Mouse (Mus musculus): ENCODE results near the gene Vps18. TPM values are rescaled to one million over a fixed set of nuclear protein-coding genes. Genes with fewer than 3 reads are reported as not detected.

Vps18 gene
- 25.5 and 27.4 TPM in 2 replicates for polyA plus RNA-seq (2016; fragmentation: Nextera tagmentation; extraction: Ambion mirVana)

GRCm38 (mm10) chr2:119288270-119288882 is at the start of gene Vps18:
TSS of gene Vps18 (plus strand) at chr2:119288740.
- Histone ChIP-seq H3K4me2 (peak within 1 kb of the TSS; percentile 93), H3K27me3 (peaks cover 5% of the 10 kb centered on the region; the same call in 1 of the 2 replicates), H3K27ac (peak within 1 kb of the TSS; percentile 50; the same call in 1 of the 2 replicates), H3K36me3 (replicated peaks) (peaks cover 23% of the 10 kb centered on the region), H3K4me1 (peaks cover 20% of the 10 kb centered on the region), H3K9me3 (no peaks in the 10 kb centered on the region), H3K9ac (peak within 1 kb of the TSS; percentile 79), H3K4me3 (replicated peaks) (peak within 1 kb of the TSS; percentile 68)
- WGBS, result 1% methylated on average over 31 of the region's 31 CpGs
- peak; percentile 95 for ATAC-seq (ENCODE audit: low FRiP score)

GRCm38 (mm10) chr2:119240075-119240818 is 48.3 kb upstream of the Vps18 start:
- H3K4me1 ChIP-seq, result peaks cover 14% of the 10 kb centered on the region
- ATAC-seq (ENCODE audit: low FRiP score), result no peak
- H3K27me3 ChIP-seq, result peaks cover 57% of the 10 kb centered on the region
- no peak overlapping the region for H3K4me3 ChIP-seq (replicated peaks)
- no peaks in the 10 kb centered on the region for H3K36me3 ChIP-seq (replicated peaks)
- H3K9ac ChIP-seq, result no peak overlapping the region
- H3K4me2 ChIP-seq, result no peak overlapping the region
- WGBS, result 57% methylated on average over 4 of the region's 4 CpGs
- H3K9me3 ChIP-seq, result no peaks in the 10 kb centered on the region
- H3K27ac ChIP-seq, result no peak overlapping the region

- H3K4me3 ChIP-seq (replicated peaks), result no peak overlapping the region
- no peaks in the 10 kb centered on the region for H3K36me3 ChIP-seq (replicated peaks)
- no peaks in the 10 kb centered on the region for H3K9me3 ChIP-seq
- no peak overlapping the region for H3K4me2 ChIP-seq
- 89% methylated on average over 4 of the region's 4 CpGs for WGBS
- no peak overlapping the region for H3K9ac ChIP-seq
- H3K27ac ChIP-seq, result no peak overlapping the region
- H3K27me3 ChIP-seq, result peaks cover 52% of the 10 kb centered on the region
- peaks cover 14% of the 10 kb centered on the region for H3K4me1 ChIP-seq
- ATAC-seq (ENCODE audit: low FRiP score), result no peak
Measured at GRCm38 (mm10) chr2:119240819-119241186, 47.7 kb upstream of the Vps18 start.

- Histone ChIP-seq H3K9ac (no peak overlapping the region), H3K27me3 (peaks cover 34% of the 10 kb centered on the region), H3K27ac (no peak overlapping the region), H3K4me1 (peaks cover 6% of the 10 kb centered on the region), H3K9me3 (no peaks in the 10 kb centered on the region), H3K4me2 (no peak overlapping the region), H3K4me3 (replicated peaks) (no peak overlapping the region), H3K36me3 (replicated peaks) (no peaks in the 10 kb centered on the region)
- ATAC-seq (ENCODE audit: low FRiP score), result no peak
- WGBS, result 87% methylated on average over 9 of the region's 9 CpGs
Measured at GRCm38 (mm10) chr2:119242548-119242947, 46.0 kb upstream of the Vps18 start.

GRCm38 (mm10) chr2:119245246-119245645 is 43.3 kb upstream of the Vps18 start:
- Histone ChIP-seq H3K4me1 (no peaks in the 10 kb centered on the region), H3K27me3 (peaks cover 23% of the 10 kb centered on the region), H3K27ac (no peak overlapping the region), H3K4me2 (no peak overlapping the region), H3K4me3 (replicated peaks) (no peak overlapping the region), H3K36me3 (replicated peaks) (no peaks in the 10 kb centered on the region), H3K9ac (no peak overlapping the region), H3K9me3 (no peaks in the 10 kb centered on the region)
- no peak for ATAC-seq (ENCODE audit: low FRiP score)
- 86% methylated on average over 7 of the region's 7 CpGs for WGBS

- H3K27me3 ChIP-seq, result peaks cover 19% of the 10 kb centered on the region
- H3K4me2 ChIP-seq, result no peak overlapping the region
- 81% methylated on average over 9 of the region's 9 CpGs for WGBS
- H3K36me3 ChIP-seq (replicated peaks), result no peaks in the 10 kb centered on the region
- no peak overlapping the region for H3K9ac ChIP-seq
- H3K4me3 ChIP-seq (replicated peaks), result no peak overlapping the region
- no peak for ATAC-seq (ENCODE audit: low FRiP score)
- no peak overlapping the region for H3K27ac ChIP-seq
- H3K9me3 ChIP-seq, result no peaks in the 10 kb centered on the region
- H3K4me1 ChIP-seq, result peaks cover 4% of the 10 kb centered on the region; the same call in 1 of the 2 replicates
Measured at GRCm38 (mm10) chr2:119247904-119248303, 40.6 kb upstream of the Vps18 start.

GRCm38 (mm10) chr2:119249592-119250061 is 38.9 kb upstream of the Vps18 start:
- Histone ChIP-seq H3K27me3 (peaks cover 25% of the 10 kb centered on the region), H3K9ac (no peak overlapping the region), H3K36me3 (replicated peaks) (no peaks in the 10 kb centered on the region), H3K4me2 (no peak overlapping the region), H3K4me3 (replicated peaks) (no peak overlapping the region), H3K27ac (no peak overlapping the region), H3K4me1 (peaks cover 4% of the 10 kb centered on the region; the same call in 1 of the 2 replicates), H3K9me3 (no peaks in the 10 kb centered on the region)
- ATAC-seq (ENCODE audit: low FRiP score), result no peak
- WGBS, result 89% methylated on average over 4 of the region's 4 CpGs

GRCm38 (mm10) chr2:119250377-119250776 is 38.2 kb upstream of the Vps18 start:
- Histone ChIP-seq H3K9me3 (no peaks in the 10 kb centered on the region), H3K27me3 (peaks cover 33% of the 10 kb centered on the region), H3K36me3 (replicated peaks) (no peaks in the 10 kb centered on the region), H3K4me1 (peaks cover 4% of the 10 kb centered on the region; the same call in 1 of the 2 replicates), H3K9ac (no peak overlapping the region), H3K27ac (no peak overlapping the region), H3K4me3 (replicated peaks) (no peak overlapping the region), H3K4me2 (no peak overlapping the region)
- WGBS, result 64% methylated on average over 5 of the region's 5 CpGs
- peak; percentile 11; the same call in 1 of the 2 replicates for ATAC-seq (ENCODE audit: low FRiP score)

GRCm38 (mm10) chr2:119250826-119251478 is 37.6 kb upstream of the Vps18 start:
- H3K4me2 ChIP-seq, result 0 out of 2 replicates have a peak overlapping the region, but pooled peaks have one; percentile 6
- H3K27me3 ChIP-seq, result peaks cover 34% of the 10 kb centered on the region
- WGBS, result 17% methylated on average over 11 of the region's 11 CpGs
- no peaks in the 10 kb centered on the region for H3K36me3 ChIP-seq (replicated peaks)
- H3K27ac ChIP-seq, result no peak overlapping the region
- H3K9me3 ChIP-seq, result no peaks in the 10 kb centered on the region
- peaks cover 4% of the 10 kb centered on the region; the same call in 1 of the 2 replicates for H3K4me1 ChIP-seq
- ATAC-seq (ENCODE audit: low FRiP score), result peak; percentile 69
- no peak overlapping the region for H3K4me3 ChIP-seq (replicated peaks)
- H3K9ac ChIP-seq, result no peak overlapping the region

- Histone ChIP-seq H3K4me3 (replicated peaks) (no peak overlapping the region), H3K4me1 (peaks cover 4% of the 10 kb centered on the region; the same call in 1 of the 2 replicates), H3K4me2 (no peak overlapping the region), H3K27me3 (peaks cover 21% of the 10 kb centered on the region), H3K9me3 (no peaks in the 10 kb centered on the region), H3K36me3 (replicated peaks) (no peaks in the 10 kb centered on the region), H3K27ac (no peak overlapping the region), H3K9ac (no peak overlapping the region)
- no peak for ATAC-seq (ENCODE audit: low FRiP score)
- 7% methylated on average over 7 of the region's 7 CpGs for WGBS
Measured at GRCm38 (mm10) chr2:119254976-119255375, 33.6 kb upstream of the Vps18 start.

- no peak for ATAC-seq (ENCODE audit: low FRiP score)
- Histone ChIP-seq H3K27me3 (0 out of 2 replicates have a peak, but pooled peaks cover 12% of the 10 kb centered on the region), H3K4me2 (no peak overlapping the region), H3K9ac (no peak overlapping the region), H3K4me3 (replicated peaks) (no peak overlapping the region), H3K36me3 (replicated peaks) (no peaks in the 10 kb centered on the region), H3K9me3 (no peaks in the 10 kb centered on the region), H3K27ac (no peak overlapping the region), H3K4me1 (0 out of 2 replicates have a peak, but pooled peaks cover 4% of the 10 kb centered on the region)
- WGBS, result 74% methylated on average over 1 of the region's 1 CpGs
Measured at GRCm38 (mm10) chr2:119260518-119260917, 28.0 kb upstream of the Vps18 start.

GRCm38 (mm10) chr2:119261326-119261725 is 27.2 kb upstream of the Vps18 start:
- Histone ChIP-seq H3K4me3 (replicated peaks) (no peak overlapping the region), H3K27me3 (0 out of 2 replicates have a peak, but pooled peaks cover 12% of the 10 kb centered on the region), H3K4me1 (0 out of 2 replicates have a peak, but pooled peaks cover 4% of the 10 kb centered on the region), H3K9me3 (no peaks in the 10 kb centered on the region), H3K4me2 (no peak overlapping the region), H3K9ac (no peak overlapping the region), H3K36me3 (replicated peaks) (no peaks in the 10 kb centered on the region), H3K27ac (no peak overlapping the region)
- WGBS, result 58% methylated on average over 2 of the region's 2 CpGs
- no peak for ATAC-seq (ENCODE audit: low FRiP score)

Data from forebrain, embryonic 12.5 days (tissue).